ENCODE assay signal across 3 mouse cellular contexts in the genomic region with DNA sequence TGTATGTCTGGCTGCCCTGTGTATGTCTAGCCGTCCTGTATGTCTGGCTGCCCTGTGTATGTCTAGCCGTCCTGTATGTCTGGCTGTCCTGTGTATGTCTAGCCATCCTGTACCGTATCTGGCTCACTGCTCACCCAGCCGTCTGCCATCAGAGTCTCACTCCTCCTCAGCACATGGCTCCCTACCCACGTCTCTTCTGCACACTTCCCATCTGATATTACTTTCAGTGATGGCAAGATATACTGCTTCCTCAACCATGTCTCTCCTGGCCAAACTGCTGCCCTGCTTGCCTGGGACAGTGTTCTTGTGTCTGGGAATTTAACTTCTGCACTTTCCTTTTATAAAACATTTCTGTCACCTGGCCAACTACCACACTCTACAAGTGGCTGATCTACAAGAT.
"Had no signal": no experiment of that assay in that cellular context is flagged by ENCODE, and none has a peak within 500 bp of the region (broad histone marks: within the 10 kb centered on the region; RNA-seq: fewer than 3 reads in every experiment).

No protein-coding gene starts in this region.

- DNase-seq: kidney, postnatal 10 days; lung, embryonic 14.5 days; lung, postnatal 10 days had no signal
